8 mouse cellular contexts compared by ENCODE assay signal in the genomic region with DNA sequence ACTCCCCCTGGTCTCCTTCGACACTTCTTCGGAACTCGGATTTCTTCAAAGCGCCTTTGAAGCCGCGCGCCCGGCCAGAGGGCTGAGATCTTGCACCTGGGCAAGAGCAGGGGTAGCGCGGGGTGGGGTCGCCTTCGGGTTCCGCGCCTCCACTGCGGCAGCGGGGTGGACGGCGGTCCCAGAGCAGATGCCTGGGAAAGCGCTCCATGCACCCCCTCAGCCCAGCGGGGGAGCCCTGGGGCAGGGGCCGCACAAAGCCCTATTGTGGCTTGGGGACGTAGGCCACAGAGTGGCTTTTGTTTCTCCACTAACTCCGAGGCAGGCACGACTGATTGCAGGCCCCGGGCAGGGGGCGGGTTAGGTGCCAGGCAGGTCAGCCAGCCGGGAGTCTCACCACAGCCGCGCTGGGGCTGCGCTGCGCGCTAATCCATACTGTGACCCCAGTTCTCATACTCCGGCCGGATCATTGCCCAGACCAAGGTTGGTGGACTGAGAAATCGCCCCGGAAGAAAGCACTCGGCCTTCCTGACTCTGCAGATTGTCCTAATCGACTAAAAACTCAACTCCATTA. TPM values are rescaled to one million over a fixed set of nuclear protein-coding genes. Genes with fewer than 3 reads are reported as not detected.
DNase-seq lines count a peak whose midpoint lies in the region; ATAC-seq and TF ChIP-seq lines count a peak whose summit lies in the region.

No protein-coding gene starts in this region.

- peaks cover 46% of the 10 kb centered on the region for H3K27me3 ChIP-seq in heart, embryonic 12.5 days (replicated peaks)
- peaks cover 30% of the 10 kb centered on the region for H3K27me3 ChIP-seq in forebrain, embryonic 16.5 days (replicated peaks; ENCODE audit: control insufficient read depth, insufficient read depth, low read length)
- H3K27me3 ChIP-seq in kidney, embryonic 16.5 days (ENCODE audit: insufficient read depth, low read length): peaks cover 12% of the 10 kb centered on the region
- H3K27me3 ChIP-seq in testis, adult 2 months (ENCODE audit: control insufficient read depth, insufficient read depth, low read length): peaks cover 3% of the 10 kb centered on the region; the same call in 1 of the 2 replicates

- peaks cover 37% of the 10 kb centered on the region for H3K4me1 ChIP-seq in heart, embryonic 12.5 days (replicated peaks)
- peaks cover 5% of the 10 kb centered on the region; the same call in 1 of the 2 replicates for H3K4me1 ChIP-seq in brown adipose tissue, adult 24 weeks (ENCODE audit: control insufficient read depth, insufficient read depth, insufficient read length, low read length)
- H3K4me1 ChIP-seq in forebrain, embryonic 16.5 days (replicated peaks; ENCODE audit: control insufficient read depth, insufficient read depth, low read length): peaks cover 22% of the 10 kb centered on the region
- peaks cover 23% of the 10 kb centered on the region for H3K4me1 ChIP-seq in kidney, embryonic 16.5 days (ENCODE audit: insufficient read depth, low read length)
- H3K4me1 ChIP-seq in testis, adult 2 months (ENCODE audit: control insufficient read depth, insufficient read depth, low read length): peaks cover 29% of the 10 kb centered on the region

- no peak for TF ChIP-seq POLR2A in testis, adult 2 months (IDR thresholded peaks at IDR 0.05; ENCODE audit: control insufficient read depth, low read depth, low read length)

- peak; percentile 37 for ATAC-seq in heart, embryonic 12.5 days (ENCODE audit: insufficient number of reproducible peaks, low FRiP score)
- ATAC-seq in forebrain, embryonic 16.5 days: peak; percentile 36
- ATAC-seq in kidney, embryonic 16.5 days (ENCODE audit: low FRiP score, low TSS enrichment): peak; percentile 66

- H3K36me3 ChIP-seq in heart, embryonic 12.5 days: no peaks in the 10 kb centered on the region
- H3K36me3 ChIP-seq in forebrain, embryonic 16.5 days (ENCODE audit: control insufficient read depth, insufficient read depth): no peaks in the 10 kb centered on the region
- no peaks in the 10 kb centered on the region for H3K36me3 ChIP-seq in kidney, embryonic 16.5 days (ENCODE audit: insufficient read depth, low read length)
- H3K36me3 ChIP-seq in testis, adult 2 months (ENCODE audit: control insufficient read depth, insufficient read depth, low read length): no peaks in the 10 kb centered on the region; the same call in 1 of the 2 replicates

- H3K4me3 ChIP-seq in heart, embryonic 12.5 days: peak overlapping the region; percentile 53
- H3K4me3 ChIP-seq in brown adipose tissue, adult 24 weeks (ENCODE audit: insufficient read depth, low read depth, low read length): peak overlapping the region; percentile 61
- peak overlapping the region; percentile 51 for H3K4me3 ChIP-seq in forebrain, embryonic 16.5 days (replicated peaks; ENCODE audit: low read length)
- H3K4me3 ChIP-seq in kidney, embryonic 16.5 days (ENCODE audit: low read length): peak overlapping the region; percentile 59
- peak overlapping the region; percentile 72 for H3K4me3 ChIP-seq in testis, adult 2 months (ENCODE audit: control insufficient read depth, low read depth, low read length)

- under 1% methylated on average over 38 of the region's 38 CpGs for WGBS in heart, embryonic 12.5 days
- WGBS in forebrain, embryonic 16.5 days: 1% methylated on average over 38 of the region's 38 CpGs
- 3% methylated on average over 38 of the region's 38 CpGs for WGBS in kidney, embryonic 16.5 days

- DNase-seq in heart, postnatal 4 days: no peak
- DNase-seq in lung, postnatal 14 days: peak; percentile 4
- no peak for DNase-seq in thymus, postnatal 10 days (ENCODE audit: low spot score in 2 of 2)

- peak overlapping the region; percentile 70 for H3K27ac ChIP-seq in heart, embryonic 12.5 days (ENCODE audit: poor library complexity, severe bottlenecking)
- H3K27ac ChIP-seq in brown adipose tissue, adult 24 weeks (replicated peaks; ENCODE audit: low read depth, low read length): no peak overlapping the region
- no peak overlapping the region for H3K27ac ChIP-seq in forebrain, embryonic 16.5 days (ENCODE audit: low read length)
- peak overlapping the region; percentile 92 for H3K27ac ChIP-seq in kidney, embryonic 16.5 days (ENCODE audit: low read length)
- H3K27ac ChIP-seq in testis, adult 2 months (ENCODE audit: control insufficient read depth, insufficient read depth, low read depth, low read length): no peak overlapping the region

- no peak for TF ChIP-seq CTCF in testis, adult 2 months (IDR thresholded peaks at IDR 0.05; ENCODE audit: control insufficient read depth, insufficient read depth, insufficient replicate concordance, low read depth, low read length)

- peak overlapping the region; percentile 90 for H3K4me2 ChIP-seq in heart, embryonic 12.5 days
- H3K4me2 ChIP-seq in forebrain, embryonic 16.5 days (ENCODE audit: low read length): peak overlapping the region; percentile 90
- H3K4me2 ChIP-seq in kidney, embryonic 16.5 days (replicated peaks; ENCODE audit: low read depth, low read length): peak overlapping the region; percentile 95

- H3K9me3 ChIP-seq in heart, embryonic 12.5 days (replicated peaks): no peaks in the 10 kb centered on the region
- no peaks in the 10 kb centered on the region for H3K9me3 ChIP-seq in forebrain, embryonic 16.5 days (ENCODE audit: control insufficient read depth, low read length)
- H3K9me3 ChIP-seq in kidney, embryonic 16.5 days (ENCODE audit: low read length): no peaks in the 10 kb centered on the region

- peak overlapping the region; percentile 71 for H3K9ac ChIP-seq in heart, embryonic 12.5 days
- peak overlapping the region; percentile 65 for H3K9ac ChIP-seq in forebrain, embryonic 16.5 days (replicated peaks; ENCODE audit: low read depth, low read length)
- H3K9ac ChIP-seq in kidney, embryonic 16.5 days (replicated peaks; ENCODE audit: low read length): peak overlapping the region; percentile 86

RNA-seq across cellular contexts. Expression of gene Aaas, which starts 5.4 kb away (rescaled TPM):
- polyA plus RNA-seq in heart, embryonic 12.5 days (2016; fragmentation: Nextera tagmentation; extraction: Ambion mirVana): 53.8 and 55.8 TPM in 2 replicates
- total RNA-seq in heart, postnatal 4 days (2021): 10 to 100 TPM; 29.2 to 30.0 TPM
- polyA plus RNA-seq in brown adipose tissue, adult 24 weeks (2012; ENCODE audit: insufficient read depth, insufficient read length, missing spikeins): 13.2 and 20.7 TPM in 2 replicates
- 42.0 and 44.7 TPM in 2 replicates for polyA plus RNA-seq in forebrain, embryonic 16.5 days (2015; fragmentation: Nextera tagmentation; extraction: Ambion mirVana)
- polyA plus RNA-seq in kidney, embryonic 16.5 days (2015; fragmentation: Nextera tagmentation; extraction: Ambion mirVana): 89.2 and 91.7 TPM in 2 replicates
- polyA plus RNA-seq in testis, adult 2 months (2012; rRNA removed): 41.5 and 43.5 TPM in 2 replicates

RNA-seq across cellular contexts. Expression of gene Sp7, which starts 11.0 kb away (rescaled TPM):
- 0.34 and 0.58 TPM in 2 replicates for polyA plus RNA-seq in heart, embryonic 12.5 days (2016; fragmentation: Nextera tagmentation; extraction: Ambion mirVana)
- total RNA-seq in heart, postnatal 4 days (2021): not detected
- polyA plus RNA-seq in brown adipose tissue, adult 24 weeks (2012; ENCODE audit: insufficient read depth, insufficient read length, missing spikeins): not detected in 2 replicates
- 0.38 and 1.1 TPM in 2 replicates for polyA plus RNA-seq in forebrain, embryonic 16.5 days (2015; fragmentation: Nextera tagmentation; extraction: Ambion mirVana)
- polyA plus RNA-seq in kidney, embryonic 16.5 days (2015; fragmentation: Nextera tagmentation; extraction: Ambion mirVana): 1.2 and 1.3 TPM in 2 replicates
- polyA plus RNA-seq in testis, adult 2 months (2012; rRNA removed): 0.06 TPM in 1 of 2 replicates, not detected in the other

RNA-seq across cellular contexts. Expression of gene Myg1, which starts 24.4 kb away (rescaled TPM):
- polyA plus RNA-seq in heart, embryonic 12.5 days (2016; fragmentation: Nextera tagmentation; extraction: Ambion mirVana): 58.8 and 60.7 TPM in 2 replicates
- total RNA-seq in heart, postnatal 4 days (2021): 10 to 100 TPM; 31.8 to 37.3 TPM
- 29.4 and 35.9 TPM in 2 replicates for polyA plus RNA-seq in brown adipose tissue, adult 24 weeks (2012; ENCODE audit: insufficient read depth, insufficient read length, missing spikeins)
- 105 and 111 TPM in 2 replicates for polyA plus RNA-seq in forebrain, embryonic 16.5 days (2015; fragmentation: Nextera tagmentation; extraction: Ambion mirVana)
- polyA plus RNA-seq in kidney, embryonic 16.5 days (2015; fragmentation: Nextera tagmentation; extraction: Ambion mirVana): 118 and 120 TPM in 2 replicates
- 30.3 and 34.3 TPM in 2 replicates for polyA plus RNA-seq in testis, adult 2 months (2012; rRNA removed)

RNA-seq across cellular contexts. Expression of gene Pfdn5, which starts 30.0 kb away (rescaled TPM):
- polyA plus RNA-seq in heart, embryonic 12.5 days (2016; fragmentation: Nextera tagmentation; extraction: Ambion mirVana): 267 and 273 TPM in 2 replicates
- total RNA-seq in heart, postnatal 4 days (2021): 100 to 1,000 TPM; 334 to 351 TPM
- 371 and 394 TPM in 2 replicates for polyA plus RNA-seq in brown adipose tissue, adult 24 weeks (2012; ENCODE audit: insufficient read depth, insufficient read length, missing spikeins)
- 429 and 443 TPM in 2 replicates for polyA plus RNA-seq in forebrain, embryonic 16.5 days (2015; fragmentation: Nextera tagmentation; extraction: Ambion mirVana)
- 376 and 377 TPM in 2 replicates for polyA plus RNA-seq in kidney, embryonic 16.5 days (2015; fragmentation: Nextera tagmentation; extraction: Ambion mirVana)
- polyA plus RNA-seq in testis, adult 2 months (2012; rRNA removed): 296 and 331 TPM in 2 replicates

RNA-seq across cellular contexts. Expression of gene Sp1, which starts 50.0 kb away (rescaled TPM):
- 6.9 and 7.3 TPM in 2 replicates for polyA plus RNA-seq in heart, embryonic 12.5 days (2016; fragmentation: Nextera tagmentation; extraction: Ambion mirVana)
- total RNA-seq in heart, postnatal 4 days (2021): 10 to 100 TPM; 55.5 to 74.3 TPM
- polyA plus RNA-seq in brown adipose tissue, adult 24 weeks (2012; ENCODE audit: insufficient read depth, insufficient read length, missing spikeins): 16.1 and 17.9 TPM in 2 replicates
- polyA plus RNA-seq in forebrain, embryonic 16.5 days (2015; fragmentation: Nextera tagmentation; extraction: Ambion mirVana): 5.0 and 5.9 TPM in 2 replicates
- polyA plus RNA-seq in kidney, embryonic 16.5 days (2015; fragmentation: Nextera tagmentation; extraction: Ambion mirVana): 10.6 and 11.3 TPM in 2 replicates
- polyA plus RNA-seq in testis, adult 2 months (2012; rRNA removed): 17.0 and 18.5 TPM in 2 replicates

Comparison
In these comparisons a context has a peak if more than half of its experiments do, and no peak if none do; other contexts are left out.
1. H3K27ac ChIP-seq: peak in heart, embryonic 12.5 days (single experiment) and kidney, embryonic 16.5 days (single experiment); none in brown adipose tissue, adult 24 weeks (single experiment), forebrain, embryonic 16.5 days (single experiment) and testis, adult 2 months (single experiment).
2. Peak in every context shown above with its lines, with median percentiles within 50 percentile points of each other: ATAC-seq, H3K4me2 ChIP-seq, H3K4me3 ChIP-seq and H3K9ac ChIP-seq.